Comparison of ENCODE assay signal across 35 mouse cellular contexts in genomic region chr1:87521523-87521922, GRCm38 (mm10). TPM values are rescaled to one million over a fixed set of nuclear protein-coding genes. Genes with fewer than 3 reads are reported as not detected.
DNase-seq lines count a peak whose midpoint lies in the region; ATAC-seq lines count a peak whose summit lies in the region.
"Had no signal": no experiment of that assay in that cellular context is flagged by ENCODE, and none has a peak within 500 bp of the region (broad histone marks: within the 10 kb centered on the region; RNA-seq: fewer than 3 reads in every experiment).

No protein-coding gene starts in this region.

- no peak overlapping the region for H3K4me3 ChIP-seq in lung, embryonic 16.5 days (ENCODE audit: low read length)
- H3K4me3 ChIP-seq: embryonic facial prominence, embryonic 10.5 days; heart, embryonic 13.5 days; hindbrain, embryonic 12.5 days; liver, embryonic 13.5 days; megakaryocyte, embryonic 14.5 days; neural tube, embryonic 13.5 days had no signal

- peak; percentile 47; the same call in 1 of the 2 replicates for ATAC-seq in lung, embryonic 16.5 days (ENCODE audit: low read depth)
- ATAC-seq: activated CD4-positive, CD25-positive, alpha-beta regulatory T cell, adult 4 months; forebrain, embryonic 16.5 days; inflammation-experienced regulatory T-cells, adult 6 months had no signal

- H3K27ac ChIP-seq in lung, embryonic 16.5 days (ENCODE audit: low read length), result no peak overlapping the region
- H3K27ac ChIP-seq: embryonic facial prominence, embryonic 10.5 days; heart, embryonic 13.5 days; hindbrain, embryonic 12.5 days; liver, embryonic 13.5 days; neural tube, embryonic 13.5 days had no signal

- H3K4me1 ChIP-seq in lung, embryonic 16.5 days (replicated peaks; ENCODE audit: control insufficient read depth, insufficient read depth, low read length), result no peaks in the 10 kb centered on the region
- H3K4me1 ChIP-seq: embryonic facial prominence, embryonic 10.5 days; heart, embryonic 13.5 days; hindbrain, embryonic 12.5 days; liver, embryonic 13.5 days; megakaryocyte, embryonic 14.5 days; neural tube, embryonic 13.5 days had no signal

- no peak overlapping the region for H3K9ac ChIP-seq in lung, embryonic 16.5 days (ENCODE audit: low read length)
- H3K9ac ChIP-seq: heart, embryonic 13.5 days; liver, embryonic 13.5 days; lung, embryonic 14.5 days; neural tube, embryonic 13.5 days had no signal

- WGBS in lung, embryonic 16.5 days, result 33% methylated on average over 1 of the region's 1 CpGs

- no peaks in the 10 kb centered on the region for H3K36me3 ChIP-seq in lung, embryonic 16.5 days (ENCODE audit: control insufficient read depth, insufficient read depth, low read length)
- H3K36me3 ChIP-seq: embryonic facial prominence, embryonic 10.5 days; heart, embryonic 13.5 days; hindbrain, embryonic 12.5 days; liver, embryonic 13.5 days; neural tube, embryonic 13.5 days had no signal

- no peaks in the 10 kb centered on the region for H3K9me3 ChIP-seq in lung, embryonic 16.5 days (ENCODE audit: control insufficient read depth, low read length)
- H3K9me3 ChIP-seq: embryonic facial prominence, embryonic 10.5 days; heart, embryonic 13.5 days; hindbrain, embryonic 12.5 days; liver, embryonic 13.5 days; neural tube, embryonic 13.5 days had no signal

- H3K27me3 ChIP-seq in lung, embryonic 16.5 days (ENCODE audit: control insufficient read depth, insufficient read depth, low read depth, low read length), result no peaks in the 10 kb centered on the region
- H3K27me3 ChIP-seq: heart, embryonic 13.5 days; liver, embryonic 13.5 days; neural tube, embryonic 13.5 days had no signal

- DNase-seq in adrenal gland, adult 2 months, result peak; percentile 23
- DNase-seq in adrenal gland, postnatal 4 days (ENCODE audit: low spot score in 2 of 2), result no peak
- no peak for DNase-seq in lung, postnatal 4 days
- DNase-seq in NIH3T3 (ENCODE audit: low read depth), result peak; percentile 74
- DNase-seq in lung, postnatal 25 days (ENCODE audit: low spot score), result peak; percentile 24
- no peak for DNase-seq in layer of hippocampus, adult 9-10 months (ENCODE audit: low spot score)
- DNase-seq in heart, adult 8-10 months (ENCODE audit: low spot score), result no peak
- DNase-seq: cerebellum, adult 9-10 months; gastrocnemius, postnatal 25 days; heart, postnatal 14 days; kidney, adult 8-10 months; kidney, postnatal 14 days; layer of hippocampus, postnatal 36 days; liver, embryonic 13.5 days; midbrain, embryonic 14.5 days; retina, postnatal 1 day; right cerebral cortex, postnatal 25 days; thymus, postnatal 25 days had no signal

- H3K4me2 ChIP-seq in lung, embryonic 16.5 days (ENCODE audit: low read depth, low read length), result no peak overlapping the region
- H3K4me2 ChIP-seq: liver, embryonic 13.5 days; neural tube, embryonic 13.5 days had no signal

RNA-seq across cellular contexts. Expression of gene Neu2, which starts 11.8 kb away (rescaled TPM):
- total RNA-seq in adrenal gland, adult 2 months (2021), result not detected
- not detected in 2 replicates for polyA plus RNA-seq in adrenal gland, adult 2 months (2012; rRNA removed)
- under 1 TPM; 0.22 to 0.23 TPM for total RNA-seq in adrenal gland, postnatal 4 days (2021)
- 4.4 and 5.4 TPM in 2 replicates for polyA plus RNA-seq in lung, embryonic 16.5 days (2015; fragmentation: Nextera tagmentation; extraction: Ambion mirVana)
- not detected for total RNA-seq in heart, adult 8-10 months (2022)
- total RNA-seq: common myeloid progenitor, adult 5-6 weeks; ES-E14; heart, adult 18-20 months; heart, postnatal 14 days had no signal
- polyA plus RNA-seq: activated CD4-positive, CD25-positive, alpha-beta regulatory T cell, adult 4 months; embryonic facial prominence, embryonic 10.5 days; heart, embryonic 13.5 days; hindbrain, embryonic 12.5 days; inflammation-experienced regulatory T-cells, adult 6 months had no signal

RNA-seq across cellular contexts. Expression of gene Snorc, which starts 51.5 kb away (rescaled TPM):
- not detected for total RNA-seq in adrenal gland, adult 2 months (2021)
- polyA plus RNA-seq in adrenal gland, adult 2 months (2012; rRNA removed), result not detected in 2 replicates
- not detected for total RNA-seq in adrenal gland, postnatal 4 days (2021)
- polyA plus RNA-seq in lung, embryonic 16.5 days (2015; fragmentation: Nextera tagmentation; extraction: Ambion mirVana), result 0.36 and 1.0 TPM in 2 replicates
- total RNA-seq in heart, adult 8-10 months (2022), result not detected
- total RNA-seq: common myeloid progenitor, adult 5-6 weeks; ES-E14; gastrocnemius, postnatal 25 days; heart, adult 18-20 months; heart, postnatal 14 days; layer of hippocampus, adult 2 months; layer of hippocampus, postnatal 36 days; left cerebral cortex, postnatal 36 days had no signal
- polyA plus RNA-seq: activated CD4-positive, CD25-positive, alpha-beta regulatory T cell, adult 4 months; embryonic facial prominence, embryonic 10.5 days; forebrain, embryonic 16.5 days; heart, embryonic 13.5 days; inflammation-experienced regulatory T-cells, adult 6 months; liver, embryonic 13.5 days; lung, embryonic 14.5 days; midbrain, embryonic 14.5 days; spleen, adult 2 months; testis, adult 2 months had no signal

RNA-seq across cellular contexts. Expression of gene Ngef, which starts 52.1 kb away (rescaled TPM):
- under 1 TPM; 0.14 to 0.41 TPM for total RNA-seq in adrenal gland, adult 2 months (2021)
- 0.29 and 0.39 TPM in 2 replicates for polyA plus RNA-seq in adrenal gland, adult 2 months (2012; rRNA removed)
- total RNA-seq in adrenal gland, postnatal 4 days (2021), result 1 to 10 TPM; 2.0 to 2.2 TPM
- polyA plus RNA-seq in lung, embryonic 16.5 days (2015; fragmentation: Nextera tagmentation; extraction: Ambion mirVana), result 5.6 TPM in 2 replicates
- under 1 TPM; 0.46 to 0.59 (median 0.54) TPM for total RNA-seq in heart, adult 8-10 months (2022)
- total RNA-seq: common myeloid progenitor, adult 5-6 weeks had no signal
- polyA plus RNA-seq: activated CD4-positive, CD25-positive, alpha-beta regulatory T cell, adult 4 months; inflammation-experienced regulatory T-cells, adult 6 months had no signal

Comparison
In these comparisons a context has a peak if more than half of its experiments do, and no peak if none do; other contexts are left out.
1. DNase-seq: peak in adrenal gland, adult 2 months (single experiment), NIH3T3 (single experiment) and lung, postnatal 25 days (single experiment); none in adrenal gland, postnatal 4 days (0 of 2), lung, postnatal 4 days (0 of 2), layer of hippocampus, adult 9-10 months (single experiment) and heart, adult 8-10 months (single experiment).